Mouse (Mus musculus) ES-E14 (cell line): Measurements from ENCODE around the gene Ckap2l.

Experiments
- CHD2 ChIP-seq: IDR thresholded peaks from 2 replicates; pipeline ENCODE4 v1.6.1; 2014; ENCODE audit warnings: mild to moderate bottlenecking, low read depth, low read length, inconsistent platforms
- HCFC1 ChIP-seq: IDR thresholded peaks from 2 replicates; pipeline ENCODE4 v1.6.1; 2012; ENCODE audit warnings: low read length, inconsistent platforms, borderline replicate concordance; ENCODE audit not compliant: insufficient read depth
- MAFK ChIP-seq: IDR thresholded peaks from 2 replicates; pipeline ENCODE4 v1.6.1; 2014; ENCODE audit warnings: mild to moderate bottlenecking, low read depth, low read length, inconsistent platforms; ENCODE audit not compliant: insufficient read depth
- ZC3H11A ChIP-seq: IDR thresholded peaks from 2 replicates; pipeline ENCODE4 v1.6.1; 2012; ENCODE audit warnings: low read depth, mild to moderate bottlenecking, inconsistent platforms, low read length, borderline replicate concordance
- ZNF384 ChIP-seq: IDR thresholded peaks from 2 replicates; pipeline ENCODE4 v1.6.1; 2012; ENCODE audit warnings: low read depth, low read length, inconsistent platforms

DNA sequence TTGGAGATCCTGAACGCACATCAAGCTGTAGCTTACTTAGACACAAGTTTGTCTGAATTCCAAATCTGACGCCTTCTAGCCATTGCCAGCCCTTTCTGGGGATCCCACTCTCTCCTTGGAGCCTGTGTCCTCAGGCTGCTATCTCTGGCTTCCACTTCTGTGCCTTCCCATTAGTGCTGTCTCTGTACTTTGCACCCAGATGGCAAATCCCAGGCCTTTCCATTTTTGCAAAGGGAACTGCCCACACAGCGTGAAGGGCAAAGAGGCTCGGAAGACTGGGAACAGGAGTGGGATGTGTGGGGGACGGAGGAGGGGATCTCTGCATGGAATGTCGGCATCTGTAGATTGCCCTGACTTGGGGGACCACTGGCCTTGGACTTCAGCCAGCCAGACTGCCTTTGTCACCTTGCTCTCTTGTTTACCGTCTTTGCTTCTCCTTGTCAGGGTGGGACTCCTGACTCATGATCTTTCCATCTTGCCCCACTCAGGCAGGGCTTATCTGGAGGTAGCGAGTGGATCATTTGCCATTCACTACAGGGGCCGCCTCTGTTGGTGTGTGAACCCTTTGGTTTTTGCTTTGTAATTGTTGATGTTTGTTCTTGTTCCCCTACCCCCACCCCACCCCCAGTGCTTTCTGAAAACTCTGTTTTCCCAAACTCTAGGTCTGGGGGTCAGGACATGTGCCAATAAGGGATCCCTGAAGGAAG lies 56.1 kb downstream of the Ckap2l start:
- no peak for TF ChIP-seq ZC3H11A
- no peak for TF ChIP-seq ZNF384
- TF ChIP-seq HCFC1, result no peak
- no peak for TF ChIP-seq MAFK
- no peak for TF ChIP-seq CHD2
